ENCODE assay signal across 22 mouse cellular contexts in the genomic region with DNA sequence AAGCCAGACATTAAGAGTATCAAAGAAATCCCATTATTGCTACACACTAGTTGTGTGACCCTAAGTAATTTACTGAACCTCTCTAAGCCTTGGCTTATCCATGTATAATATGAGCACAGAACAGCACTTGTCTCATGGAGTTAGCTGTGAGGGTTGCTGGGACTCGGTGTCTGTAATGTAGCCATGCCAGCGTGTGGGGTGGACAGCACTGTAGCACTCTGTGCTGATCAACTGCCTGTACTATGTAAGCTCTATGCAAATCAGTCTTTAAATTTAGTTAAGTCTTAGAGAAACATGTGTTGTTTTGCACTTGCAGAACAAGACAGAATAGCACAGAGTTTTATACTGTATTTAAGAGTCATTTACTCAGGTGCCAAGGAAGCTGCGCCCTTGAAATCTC.
DNase-seq lines count a peak whose midpoint lies in the region; ATAC-seq and TF ChIP-seq lines count a peak whose summit lies in the region.
"Had no signal": no experiment of that assay in that cellular context is flagged by ENCODE, and none has a peak within 500 bp of the region (broad histone marks: within the 10 kb centered on the region; RNA-seq: fewer than 3 reads in every experiment).

No protein-coding gene starts in this region.

- no peak for TF ChIP-seq POLR2A in cortical plate, adult 2 months (IDR thresholded peaks at IDR 0.05; ENCODE audit: extremely low read depth, insufficient read depth, low read length)

- ATAC-seq in hindbrain, embryonic 16.5 days: no peak
- ATAC-seq in hindbrain, embryonic 12.5 days (ENCODE audit: low FRiP score): no peak
- ATAC-seq in lung, embryonic 16.5 days (ENCODE audit: low read depth): no peak
- ATAC-seq: activated CD4-positive, CD25-positive, alpha-beta regulatory T cell, adult 4 months; intestine, embryonic 15.5 days had no signal

- intact Hi-C loops in gastrocnemius, adult 2 months (cut with DNase I): no loop called here

- 94% methylated on average over 3 of the region's 3 CpGs for WGBS in hindbrain, embryonic 16.5 days
- 94% methylated on average over 3 of the region's 3 CpGs for WGBS in hindbrain, embryonic 12.5 days
- 94% methylated on average over 3 of the region's 3 CpGs for WGBS in lung, embryonic 16.5 days

- H3K4me1 ChIP-seq in hindbrain, embryonic 16.5 days (ENCODE audit: control insufficient read depth, insufficient read depth, low read depth, low read length): no peaks in the 10 kb centered on the region
- H3K4me1 ChIP-seq in hindbrain, embryonic 12.5 days: no peaks in the 10 kb centered on the region
- H3K4me1 ChIP-seq in lung, embryonic 16.5 days (replicated peaks; ENCODE audit: control insufficient read depth, insufficient read depth, low read length): no peaks in the 10 kb centered on the region
- H3K4me1 ChIP-seq in cortical plate, adult 2 months (ENCODE audit: control insufficient read depth, insufficient read depth, low read length): no peaks in the 10 kb centered on the region; the same call in 1 of the 2 replicates
- H3K4me1 ChIP-seq: embryonic facial prominence, embryonic 12.5 days; intestine, embryonic 15.5 days; liver, embryonic 13.5 days had no signal

- H3K36me3 ChIP-seq in hindbrain, embryonic 16.5 days (ENCODE audit: control insufficient read depth, insufficient read depth, low read length): no peaks in the 10 kb centered on the region
- H3K36me3 ChIP-seq in hindbrain, embryonic 12.5 days: no peaks in the 10 kb centered on the region
- no peaks in the 10 kb centered on the region for H3K36me3 ChIP-seq in lung, embryonic 16.5 days (ENCODE audit: control insufficient read depth, insufficient read depth, low read length)
- H3K36me3 ChIP-seq: embryonic facial prominence, embryonic 12.5 days; heart, embryonic 13.5 days; hindbrain, embryonic 13.5 days; intestine, embryonic 15.5 days; liver, embryonic 13.5 days had no signal

- peak overlapping the region; percentile 67 for H3K27ac ChIP-seq in gastrocnemius, adult 2 months
- no peak overlapping the region for H3K27ac ChIP-seq in hindbrain, embryonic 16.5 days (ENCODE audit: low read depth, low read length)
- no peak overlapping the region for H3K27ac ChIP-seq in hindbrain, embryonic 12.5 days
- peak overlapping the region; percentile 69; the same call in 1 of the 2 replicates for H3K27ac ChIP-seq in lung, embryonic 16.5 days (ENCODE audit: low read length)
- peak overlapping the region; percentile 28; the same call in 1 of the 2 replicates for H3K27ac ChIP-seq in cortical plate, adult 2 months (ENCODE audit: insufficient read depth, low read length)
- H3K27ac ChIP-seq: embryonic facial prominence, embryonic 12.5 days; hindbrain, embryonic 13.5 days; intestine, embryonic 15.5 days; liver, embryonic 13.5 days had no signal

- H3K9ac ChIP-seq in hindbrain, embryonic 16.5 days (ENCODE audit: low read depth, low read length): no peak overlapping the region
- no peak overlapping the region for H3K9ac ChIP-seq in hindbrain, embryonic 12.5 days
- no peak overlapping the region for H3K9ac ChIP-seq in lung, embryonic 16.5 days (ENCODE audit: low read length)
- H3K9ac ChIP-seq: embryonic facial prominence, embryonic 12.5 days; heart, embryonic 13.5 days; hindbrain, embryonic 13.5 days; intestine, embryonic 15.5 days; liver, embryonic 13.5 days had no signal

- TF ChIP-seq CTCF in gastrocnemius, adult 2 months (IDR thresholded peaks at IDR 0.05): no peak
- TF ChIP-seq CTCF in cortical plate, adult 2 months (IDR thresholded peaks at IDR 0.05; ENCODE audit: extremely low read depth, insufficient read depth, low read length): no peak

- H3K4me3 ChIP-seq in gastrocnemius, adult 2 months: no peak overlapping the region
- no peak overlapping the region for H3K4me3 ChIP-seq in hindbrain, embryonic 16.5 days (ENCODE audit: low read length)
- no peak overlapping the region for H3K4me3 ChIP-seq in hindbrain, embryonic 12.5 days
- H3K4me3 ChIP-seq in lung, embryonic 16.5 days (ENCODE audit: low read length): no peak overlapping the region
- H3K4me3 ChIP-seq in cortical plate, adult 2 months (ENCODE audit: insufficient read depth, low read length): no peak overlapping the region; the same call in 1 of the 2 replicates
- H3K4me3 ChIP-seq: embryonic facial prominence, embryonic 12.5 days; erythroblast, embryonic 14.5 days; hindbrain, embryonic 13.5 days; intestine, embryonic 15.5 days; liver, embryonic 13.5 days had no signal

- no peaks in the 10 kb centered on the region for H3K9me3 ChIP-seq in hindbrain, embryonic 16.5 days (ENCODE audit: control insufficient read depth, low read length)
- no peaks in the 10 kb centered on the region for H3K9me3 ChIP-seq in hindbrain, embryonic 12.5 days (replicated peaks)
- H3K9me3 ChIP-seq in lung, embryonic 16.5 days (ENCODE audit: control insufficient read depth, low read length): no peaks in the 10 kb centered on the region
- H3K9me3 ChIP-seq: embryonic facial prominence, embryonic 12.5 days; heart, embryonic 13.5 days; hindbrain, embryonic 13.5 days; intestine, embryonic 15.5 days; liver, embryonic 13.5 days had no signal

- H3K4me2 ChIP-seq in hindbrain, embryonic 16.5 days (ENCODE audit: low read length): peak overlapping the region; percentile 47
- no peak overlapping the region for H3K4me2 ChIP-seq in hindbrain, embryonic 12.5 days (replicated peaks)
- H3K4me2 ChIP-seq in lung, embryonic 16.5 days (ENCODE audit: low read depth, low read length): no peak overlapping the region
- H3K4me2 ChIP-seq: embryonic facial prominence, embryonic 12.5 days; intestine, embryonic 15.5 days; liver, embryonic 13.5 days; midbrain, embryonic 11.5 days had no signal

- DNase-seq in gastrocnemius, adult 2 months: no peak
- DNase-seq in gastrocnemius, postnatal 10 days: no peak
- DNase-seq in lung, postnatal 25 days (ENCODE audit: low spot score): no peak
- DNase-seq in adrenal gland, postnatal 4 days (ENCODE audit: low spot score in 2 of 2): no peak
- DNase-seq: adrenal gland, adult 8-10 months; cerebellum, adult 11 months; cerebellum, adult 9-11 months; kidney, adult 8-10 months; kidney, postnatal 10 days; liver, embryonic 13.5 days; thymus, postnatal 25 days had no signal

- no peaks in the 10 kb centered on the region for H3K27me3 ChIP-seq in hindbrain, embryonic 16.5 days (replicated peaks; ENCODE audit: control insufficient read depth, insufficient read depth, low read length)
- H3K27me3 ChIP-seq in hindbrain, embryonic 12.5 days: no peaks in the 10 kb centered on the region
- no peaks in the 10 kb centered on the region for H3K27me3 ChIP-seq in lung, embryonic 16.5 days (ENCODE audit: control insufficient read depth, insufficient read depth, low read depth, low read length)
- H3K27me3 ChIP-seq: embryonic facial prominence, embryonic 12.5 days; heart, embryonic 13.5 days; hindbrain, embryonic 13.5 days; intestine, embryonic 15.5 days; liver, embryonic 13.5 days had no signal

Comparison
In these comparisons a context has a peak if more than half of its experiments do, and no peak if none do; other contexts are left out.
1. H3K27ac ChIP-seq: peak in gastrocnemius, adult 2 months (single experiment), lung, embryonic 16.5 days (single experiment) and cortical plate, adult 2 months (single experiment); none in hindbrain, embryonic 16.5 days (single experiment) and hindbrain, embryonic 12.5 days (single experiment).